Mouse (Mus musculus): ENCODE measurements around the gene Hsd17b14. TPM values are rescaled to one million over a fixed set of nuclear protein-coding genes. Genes with fewer than 3 reads are reported as not detected.

The Hsd17b14 gene
- polyA plus RNA-seq (2017; shearing (Covaris generic)): 1.2 TPM

DNA sequence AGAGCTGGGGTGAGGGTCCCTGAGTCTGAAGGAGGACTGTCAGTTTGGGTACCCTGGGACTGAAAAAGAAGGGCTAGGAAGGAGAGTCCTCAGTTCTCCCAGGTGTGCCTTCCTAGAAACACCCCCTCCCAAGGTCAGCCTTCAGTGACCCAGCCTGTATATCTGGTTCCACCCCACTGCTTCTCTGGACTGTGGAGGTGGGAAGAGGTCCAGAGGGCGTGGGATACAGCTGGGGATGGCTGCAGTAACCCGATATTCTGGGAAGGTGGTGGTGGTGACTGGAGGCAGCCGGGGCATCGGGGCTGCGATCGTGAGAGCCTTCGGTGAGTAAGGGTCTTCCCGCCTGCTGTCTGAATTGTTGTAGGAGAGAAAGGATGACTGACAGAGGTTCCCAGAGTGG, at the start of gene Hsd17b14:
Hsd17b14 (plus strand) TSS at position 150 of the 400 bp plus-strand sequence.

DNA sequence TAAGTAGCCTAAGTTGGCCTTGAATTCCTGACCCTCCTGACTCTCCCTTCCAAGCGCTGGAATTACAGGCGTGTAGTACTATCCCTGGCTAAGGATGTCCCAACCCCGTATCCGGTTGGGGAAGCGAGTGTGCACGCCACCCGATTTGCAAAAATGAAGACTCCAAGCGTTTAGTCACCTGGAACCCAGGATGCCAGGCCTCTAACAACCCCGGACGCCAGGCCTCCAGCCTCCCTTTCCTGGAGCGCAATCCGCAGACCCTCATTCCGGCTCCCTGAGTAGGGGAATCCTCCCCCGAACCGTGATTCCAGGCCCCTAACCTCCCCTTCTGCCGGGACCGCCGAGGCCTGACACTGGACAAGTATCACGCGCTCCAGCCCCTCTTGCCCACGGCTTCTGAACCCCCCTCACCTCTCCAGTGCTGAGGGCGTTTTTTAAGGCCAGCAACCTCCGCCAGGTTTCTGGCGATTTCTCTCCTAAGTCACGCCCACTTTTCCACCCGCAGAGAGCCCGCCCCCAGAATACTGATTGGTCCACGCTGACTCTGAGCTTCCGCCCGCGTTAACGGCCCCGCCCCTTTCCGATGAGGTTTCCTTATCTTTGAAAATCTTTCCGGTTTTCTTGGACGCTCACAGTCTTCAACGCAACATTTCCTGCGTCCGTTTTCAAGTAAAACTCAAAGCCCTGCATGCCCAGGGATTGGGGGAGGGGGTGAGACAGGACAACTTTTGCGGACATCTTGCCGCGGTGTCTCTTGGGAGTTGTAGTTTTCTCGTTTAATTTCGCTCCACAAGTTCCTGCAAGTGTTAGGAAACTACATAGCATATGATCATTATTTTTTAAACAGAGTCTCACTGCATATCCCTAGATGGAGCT, 44.5 kb upstream of the Hsd17b14 start, which contains the start of gene Nucb1:
Nucb1 (minus strand) TSS at position 495 of the 876 bp plus-strand sequence.

DNA sequence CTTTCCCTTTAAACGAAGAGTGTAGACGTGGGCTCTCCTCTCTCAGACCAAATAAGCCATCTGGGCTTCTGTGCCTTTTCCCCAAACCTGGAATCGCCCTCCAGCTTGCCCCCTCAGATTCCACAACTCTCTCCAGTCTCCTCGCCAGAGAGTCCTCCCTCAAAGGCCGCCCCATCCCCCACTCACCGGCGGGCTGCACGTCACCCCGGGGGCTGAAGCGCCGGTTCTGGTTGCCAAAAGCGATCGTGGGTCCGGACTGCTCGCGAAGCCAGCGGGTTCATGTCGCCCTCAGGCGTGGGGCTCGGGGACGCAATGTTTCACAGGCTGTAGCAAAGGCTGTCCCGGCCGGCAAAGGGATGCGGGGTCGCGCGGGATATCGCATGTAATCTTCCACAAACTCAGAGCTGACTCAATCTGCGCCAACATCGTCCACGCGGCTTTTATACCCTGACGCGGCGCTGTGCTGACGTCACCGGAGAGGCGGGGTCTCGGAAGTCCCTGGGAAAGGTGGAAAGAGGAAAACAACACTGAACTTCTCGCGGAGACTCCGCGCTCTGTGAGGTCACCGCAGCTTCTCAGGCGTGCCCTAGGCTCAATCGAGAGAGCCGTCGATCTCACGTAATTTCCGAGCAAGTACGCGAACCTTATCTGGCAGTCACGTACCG, 28.8 kb upstream of the Hsd17b14 start, which contains the start of the genes Ppp1r15a and Plekha4:
Ppp1r15a (minus strand) TSS at position 460 of the 665 bp plus-strand sequence.
Plekha4 (plus strand) TSS at position 522 of the 665 bp plus-strand sequence.

DNA sequence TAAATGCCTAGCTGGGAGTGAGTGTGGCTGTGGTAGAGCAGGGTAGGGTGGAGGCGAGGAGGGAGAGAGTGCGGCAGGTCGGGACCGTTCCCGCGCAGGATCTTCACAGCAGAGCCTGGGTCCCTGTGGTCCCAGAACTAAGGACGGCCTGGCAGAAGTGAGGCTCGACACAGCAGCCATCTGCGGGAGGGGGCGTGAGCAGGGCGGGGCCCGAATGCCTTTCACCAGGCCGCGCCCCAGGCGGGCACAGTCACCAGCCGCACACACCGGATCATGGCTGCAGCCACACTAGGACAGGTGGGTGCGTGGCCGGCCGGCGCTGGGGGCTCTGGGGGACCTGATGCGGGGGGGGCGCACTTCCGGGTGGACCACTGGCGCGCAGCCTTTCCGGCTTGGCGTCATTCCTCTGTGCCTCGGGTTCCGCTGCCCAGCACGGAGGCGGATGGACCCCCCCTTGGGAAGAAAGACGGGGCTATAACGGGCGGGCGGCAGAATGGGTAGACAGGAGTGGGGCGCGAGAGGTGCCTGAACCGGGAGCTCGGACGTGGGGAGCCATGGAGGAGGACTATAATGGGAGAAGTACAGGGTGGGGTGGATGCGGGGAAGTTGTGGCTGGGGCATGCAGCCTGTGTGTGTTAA, 15.5 kb downstream of the Hsd17b14 start, which contains the start of gene Bcat2:
Bcat2 (plus strand) TSS at position 51 of the 639 bp plus-strand sequence.

DNA sequence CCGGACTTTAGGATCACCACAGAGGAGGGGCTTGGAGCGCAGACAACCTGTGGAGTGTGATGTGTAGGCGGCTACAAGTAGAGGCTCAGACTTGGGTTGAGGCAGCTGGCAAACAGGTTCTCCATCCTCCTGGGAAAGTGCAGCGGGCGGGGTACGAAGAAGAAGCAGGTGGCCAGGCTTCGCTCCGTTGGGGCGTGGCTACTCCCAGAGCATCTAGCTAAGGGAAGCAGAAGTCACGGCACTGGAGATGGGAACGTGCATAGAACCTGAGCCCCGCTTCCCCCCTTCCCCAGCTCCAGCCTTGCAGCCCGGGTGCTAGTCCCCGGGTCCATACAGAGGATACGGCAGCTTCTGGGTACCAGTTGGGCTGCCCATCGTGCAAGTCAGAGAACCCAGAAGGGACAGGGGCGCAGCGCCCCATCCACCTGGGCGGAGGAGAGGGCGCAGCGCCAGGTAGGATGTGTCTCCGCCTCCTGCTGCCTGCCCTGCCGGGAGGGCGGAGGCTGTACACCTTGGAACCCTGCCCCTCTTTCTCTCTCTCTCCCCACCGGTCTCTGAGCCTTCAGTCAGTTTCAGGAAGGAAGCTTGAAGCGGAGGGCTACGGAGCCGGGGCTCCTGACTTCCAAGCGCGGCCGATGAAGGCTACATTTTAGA, 62.5 kb downstream of the Hsd17b14 start, which contains the start of gene Fut1:
Fut1 (plus strand) TSS at position 248 of the 654 bp plus-strand sequence.

Other genes with a start within 250 kb of the Hsd17b14 start
- gene Trpm4, start 221.1 kb upstream of the Hsd17b14 start, polyA plus RNA-seq (2017; shearing (Covaris generic)): 16.3 TPM
- gene Hrc, start 219.6 kb upstream of the Hsd17b14 start, polyA plus RNA-seq (2017; shearing (Covaris generic)): not detected
- not detected for gene Ppfia3, start 187.9 kb upstream of the Hsd17b14 start, polyA plus RNA-seq (2017; shearing (Covaris generic))
- gene Lin7b, start 184.3 kb upstream of the Hsd17b14 start, polyA plus RNA-seq (2017; shearing (Covaris generic)): not detected
- gene Snrnp70, start 159.2 kb upstream of the Hsd17b14 start, polyA plus RNA-seq (2017; shearing (Covaris generic)): 241 TPM
- gene Kcna7, start 149.2 kb upstream of the Hsd17b14 start, polyA plus RNA-seq (2017; shearing (Covaris generic)): not detected
- 0.41 TPM for gene Ntf5, start 141.2 kb upstream of the Hsd17b14 start, polyA plus RNA-seq (2017; shearing (Covaris generic))
- not detected for gene Lhb, start 134.1 kb upstream of the Hsd17b14 start, polyA plus RNA-seq (2017; shearing (Covaris generic))
- gene Gys1, start 120.0 kb upstream of the Hsd17b14 start, polyA plus RNA-seq (2017; shearing (Covaris generic)): 16.5 TPM
- 77.4 TPM for gene Ruvbl2, start 116.8 kb upstream of the Hsd17b14 start, polyA plus RNA-seq (2017; shearing (Covaris generic))
- 2,511 TPM for gene Ftl1, start 95.0 kb upstream of the Hsd17b14 start, polyA plus RNA-seq (2017; shearing (Covaris generic))
- gene Bax, start 88.0 kb upstream of the Hsd17b14 start, polyA plus RNA-seq (2017; shearing (Covaris generic)): 228 TPM
- 1.4 TPM for gene Tulp2, start 73.0 kb upstream of the Hsd17b14 start, polyA plus RNA-seq (2017; shearing (Covaris generic))
- gene Gm45808, start 68.1 kb upstream of the Hsd17b14 start, polyA plus RNA-seq (2017; shearing (Covaris generic)): 0.68 TPM
- gene Dhdh, start 66.1 kb upstream of the Hsd17b14 start, polyA plus RNA-seq (2017; shearing (Covaris generic)): 0.88 TPM
- gene Nucb1, start 44.5 kb upstream of the Hsd17b14 start, polyA plus RNA-seq (2017; shearing (Covaris generic)): 262 TPM
- 74.3 TPM for gene Ppp1r15a, start 28.6 kb upstream of the Hsd17b14 start, polyA plus RNA-seq (2017; shearing (Covaris generic))
- 1.0 TPM for gene Plekha4, start 28.6 kb upstream of the Hsd17b14 start, polyA plus RNA-seq (2017; shearing (Covaris generic))
- 84.3 TPM for gene Bcat2, start 15.3 kb downstream of the Hsd17b14 start, polyA plus RNA-seq (2017; shearing (Covaris generic))
- not detected for gene Fgf21, start 60.6 kb downstream of the Hsd17b14 start, polyA plus RNA-seq (2017; shearing (Covaris generic))
- not detected for gene Fut1, start 62.4 kb downstream of the Hsd17b14 start, polyA plus RNA-seq (2017; shearing (Covaris generic))
- gene Izumo1, start 66.9 kb downstream of the Hsd17b14 start, polyA plus RNA-seq (2017; shearing (Covaris generic)): not detected
- gene Rasip1, start 72.6 kb downstream of the Hsd17b14 start, polyA plus RNA-seq (2017; shearing (Covaris generic)): 0.51 TPM
- gene Mamstr, start 85.1 kb downstream of the Hsd17b14 start, polyA plus RNA-seq (2017; shearing (Covaris generic)): 1.3 TPM
- 0.25 TPM for gene Fut2, start 111.5 kb downstream of the Hsd17b14 start, polyA plus RNA-seq (2017; shearing (Covaris generic))
- gene Ntn5, start 129.1 kb downstream of the Hsd17b14 start, polyA plus RNA-seq (2017; shearing (Covaris generic)): not detected
- gene Sec1, start 139.5 kb downstream of the Hsd17b14 start, polyA plus RNA-seq (2017; shearing (Covaris generic)): 0.16 TPM
- gene Car11, start 144.9 kb downstream of the Hsd17b14 start, polyA plus RNA-seq (2017; shearing (Covaris generic)): 8.2 TPM
- 11.2 TPM for gene Dbp, start 150.2 kb downstream of the Hsd17b14 start, polyA plus RNA-seq (2017; shearing (Covaris generic))
- 2,128 TPM for gene Rpl18, start 160.6 kb downstream of the Hsd17b14 start, polyA plus RNA-seq (2017; shearing (Covaris generic))
- 40.0 TPM for gene Sphk2, start 163.1 kb downstream of the Hsd17b14 start, polyA plus RNA-seq (2017; shearing (Covaris generic))
- gene Fam83e, start 166.3 kb downstream of the Hsd17b14 start, polyA plus RNA-seq (2017; shearing (Covaris generic)): 0.35 TPM
- gene Spaca4, start 170.9 kb downstream of the Hsd17b14 start, polyA plus RNA-seq (2017; shearing (Covaris generic)): not detected
- 0.07 TPM for gene Lmtk3, start 228.8 kb downstream of the Hsd17b14 start, polyA plus RNA-seq (2017; shearing (Covaris generic))
- 3.8 TPM for gene Sult2b1, start 229.8 kb downstream of the Hsd17b14 start, polyA plus RNA-seq (2017; shearing (Covaris generic))

Measured in CD4-positive, CD25-positive, alpha-beta regulatory T cell, adult 9 weeks (primary cell).